Mouse (Mus musculus) embryonic facial prominence, embryonic 12.5 days (tissue): ENCODE data around the gene Gm21891. TPM values are rescaled to one million over a fixed set of nuclear protein-coding genes. Genes with fewer than 3 reads are reported as not detected.
"Not testable (repeated sequence)": the region's sequence is repeated elsewhere in the genome, so short reads cannot be mapped to it uniquely, and the experiment has no call there.

ENCODE experiments used
- ATAC-seq: fragments of 200-750 bp; cut with Nextera tagmentation; 2 replicates; pipeline ENCODE4 v1.8.0; 2017; ENCODE audit not compliant: insufficient number of reproducible peaks, insufficient read depth, low FRiP score, low TSS enrichment
- H3K27ac ChIP-seq: fragments of 300-500 bp; sonication (generic); 2 replicates; pipeline ENCODE4 v1.5.1; 2016; ENCODE audit warnings: mild to moderate bottlenecking
- H3K27me3 ChIP-seq: fragments of 300-500 bp; sonication (generic); 2 replicates; pipeline ENCODE4 v1.6.1; 2016; ENCODE audit warnings: mild to moderate bottlenecking, moderate library complexity
- H3K36me3 ChIP-seq: fragments of 300-500 bp; sonication (generic); 2 replicates; pipeline ENCODE4 v1.6.1; 2016; ENCODE audit warnings: mild to moderate bottlenecking
- H3K4me1 ChIP-seq: fragments of 300-500 bp; sonication (generic); 2 replicates; pipeline ENCODE4 v1.6.1; 2016
- H3K4me2 ChIP-seq: fragments of 300-500 bp; sonication (generic); replicated peaks from 2 replicates; pipeline ENCODE4 v1.6.1; 2016; ENCODE audit warnings: mild to moderate bottlenecking, moderate library complexity
- H3K4me3 ChIP-seq: fragments of 300-500 bp; sonication (generic); 2 replicates; pipeline ENCODE4 v1.5.1; 2016; ENCODE audit warnings: mild to moderate bottlenecking
- H3K9ac ChIP-seq: fragments of 300-500 bp; sonication (generic); 2 replicates; pipeline ENCODE4 v1.6.1; 2016; ENCODE audit warnings: mild to moderate bottlenecking, moderate library complexity
- H3K9me3 ChIP-seq: fragments of 300-500 bp; sonication (generic); 2 replicates; pipeline ENCODE4 v1.6.1; 2016; ENCODE audit warnings: mild to moderate bottlenecking, moderate library complexity
- WGBS: fragments of 180-500 bp; shearing (Covaris S2); methylation state at CpG from one replicate; pipeline ENCODE4 v1.1.7; 2016; 5-methylcytosine and 5-hydroxymethylcytosine counted together
- polyA plus RNA-seq: library from polyadenylated mRNA; unstranded; fragments of >200 nt; fragmentation: Nextera tagmentation; extraction: Ambion mirVana; gene quantifications from 2 replicates; pipeline ENCODE4 v1.2.1, GENCODE M21; 2016

Gene Gm21891
- not detected in 2 replicates for polyA plus RNA-seq

GRCm38 (mm10) chrY:13133392-13133791 lies at the start of gene Gm21891:
TSS of gene Gm21891 (minus strand) at chrY:13133492.
- no CpG with 5 or more reads among the region's 3 CpGs for WGBS
- H3K4me2 ChIP-seq, ATAC-seq: not testable (repeated sequence)

DNA sequence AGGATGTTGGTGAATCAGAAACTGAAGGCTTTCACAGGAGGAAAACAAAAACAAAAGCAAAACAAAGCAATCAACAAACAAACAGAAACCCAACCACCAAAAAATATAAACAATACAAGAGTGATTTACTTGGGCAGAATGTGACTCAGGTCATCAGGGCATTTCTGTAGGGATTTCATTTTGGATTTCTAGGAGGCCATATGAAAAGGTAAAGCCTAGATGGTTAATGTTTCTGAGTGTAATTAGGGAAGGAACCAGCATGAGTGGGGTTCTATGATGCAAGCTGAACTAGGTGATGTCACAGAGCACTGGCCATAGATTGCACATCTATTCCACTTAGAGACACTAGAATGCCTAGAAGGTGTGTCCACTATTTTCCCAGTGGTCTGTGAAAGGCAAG lies 28.4 kb upstream of the Gm21891 start, which contains the start of gene Gm21425:
Gene Gm21425 (plus strand): TSS at position 301 of the 400 bp plus-strand sequence.
- not testable (repeated sequence) for ATAC-seq, H3K27ac ChIP-seq, H3K4me3 ChIP-seq, H3K4me1 ChIP-seq, H3K36me3 ChIP-seq, H3K4me2 ChIP-seq, H3K27me3 ChIP-seq, H3K9ac ChIP-seq, H3K9me3 ChIP-seq

More at GRCm38 (mm10) chrY:13133392-13133791, at the start of gene Gm21891:
- H3K36me3 ChIP-seq, H3K9me3 ChIP-seq, H3K4me1 ChIP-seq, H3K4me3 ChIP-seq, H3K27me3 ChIP-seq, H3K9ac ChIP-seq, H3K27ac ChIP-seq: not testable (repeated sequence)

Other genes starting within 250 kb of the Gm21891 start
- not detected in 2 replicates for gene Gm20807, start 90.6 kb downstream of the Gm21891 start, polyA plus RNA-seq
- gene Gm21425, start 28.5 kb upstream of the Gm21891 start, polyA plus RNA-seq, result not detected in 2 replicates
- gene Gm21828, start 90.4 kb upstream of the Gm21891 start, polyA plus RNA-seq, result not detected in 2 replicates
- not detected in 2 replicates for gene Gm21440, start 118.9 kb upstream of the Gm21891 start, polyA plus RNA-seq
- gene Gm21454, start 119.0 kb upstream of the Gm21891 start, polyA plus RNA-seq, result not detected in 2 replicates
- gene Gm21725, start 215.6 kb upstream of the Gm21891 start, polyA plus RNA-seq, result not detected in 2 replicates